Mouse (Mus musculus) liver, adult 2 months (tissue): ENCODE measurements at regions not wholly inside any gene's neighbourhood (a gene's known extent, or its start where the extent isn't known, plus 50 kb on each side); places are given as distances from the start of the nearest gene placed in this dataset.

ENCODE experiments used
- CTCF ChIP-seq: fragments of 200-500 bp; IDR thresholded peaks from 2 replicates; pipeline ENCODE4 v1.5.1; 2011; ENCODE audit warnings: low read depth, low read length, control low read depth
- POLR2A ChIP-seq: fragments of 200-500 bp; IDR thresholded peaks from 2 replicates; pipeline ENCODE4 v1.6.1; 2011; ENCODE audit warnings: low read length, control low read depth; ENCODE audit not compliant: insufficient read depth; ENCODE audit errors: extremely low read depth

- no peak for TF ChIP-seq CTCF
- TF ChIP-seq POLR2A = no peak
Observed at GRCm38 (mm10) chr5:75451693-75452092, 123.0 kb upstream of the Kit start.
